Mouse (Mus musculus): ENCODE measurements around the gene Gjb4. TPM values are rescaled to one million over a fixed set of nuclear protein-coding genes. Genes with fewer than 3 reads are reported as not detected.

The Gjb4 gene
- polyA plus RNA-seq, 2 experiments from 2014 or later: not detected

DNA sequence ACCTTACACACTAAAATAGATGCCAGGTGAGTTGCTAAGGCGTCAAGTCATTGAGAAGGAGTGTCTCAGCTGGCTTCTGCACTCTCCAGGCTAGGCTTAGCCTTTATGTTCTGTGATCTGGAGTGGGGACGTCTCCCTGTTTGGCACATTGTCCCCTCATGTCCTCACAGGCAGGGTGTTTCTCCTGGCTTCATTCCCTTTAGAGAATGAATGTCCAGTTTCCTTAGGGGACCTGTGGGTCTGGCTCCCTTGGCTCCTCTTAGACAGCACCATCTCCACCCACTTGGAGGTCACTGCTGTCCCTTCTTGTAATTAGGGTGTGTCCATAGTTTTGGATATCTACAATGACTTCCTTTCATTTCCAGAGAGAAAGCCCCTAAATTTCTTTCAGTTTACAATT is 47.0 kb downstream of the Gjb4 start:
- no peak for ATAC-seq

DNA sequence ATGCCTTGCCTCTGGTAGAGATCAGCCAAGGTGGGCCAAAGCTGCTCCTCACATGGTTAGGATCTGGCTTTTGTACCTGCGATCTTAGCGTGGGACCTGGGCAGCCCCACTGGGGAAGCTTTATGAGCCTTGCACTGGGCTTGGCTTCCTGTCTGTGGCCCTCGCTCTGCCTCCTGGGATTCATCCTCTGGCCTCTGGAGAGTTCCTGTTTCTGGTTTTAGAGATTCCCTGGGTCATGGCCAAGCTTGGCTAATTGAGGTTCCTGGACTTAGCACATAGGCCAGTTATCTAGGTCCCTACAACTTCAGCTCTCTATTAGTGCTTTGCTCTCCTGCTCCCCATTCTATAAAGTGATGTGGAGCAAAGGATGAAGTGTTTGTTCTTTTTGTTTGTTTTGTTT is 50.1 kb downstream of the Gjb4 start:
- ATAC-seq: no peak

Other genes starting within 250 kb of the Gjb4 start
- 10 to 100 TPM; 13.9 to 16.6 TPM for gene Tmem35b, start 230.4 kb downstream of the Gjb4 start, polyA plus RNA-seq (2017; shearing (Covaris generic))
- not detected for gene Dlgap3, start 184.9 kb downstream of the Gjb4 start, polyA plus RNA-seq (2017; shearing (Covaris generic))
- 10 to 100 TPM; 42.1 to 43.4 TPM for gene Smim12, start 110.3 kb downstream of the Gjb4 start, polyA plus RNA-seq (2017; shearing (Covaris generic))
- gene Gja4, start 40.0 kb downstream of the Gjb4 start, polyA plus RNA-seq (2017; shearing (Covaris generic)): not detected
- not detected for gene Gjb3, start 23.2 kb downstream of the Gjb4 start, polyA plus RNA-seq (2017; shearing (Covaris generic))
- gene Gjb5, start 4.1 kb upstream of the Gjb4 start, polyA plus RNA-seq (2017; shearing (Covaris generic)): not detected

All from activated CD4-positive, CD25-positive, alpha-beta regulatory T cell, adult 4 months (primary cell).